8 mouse cellular contexts compared by ENCODE assay signal in the genomic region with DNA sequence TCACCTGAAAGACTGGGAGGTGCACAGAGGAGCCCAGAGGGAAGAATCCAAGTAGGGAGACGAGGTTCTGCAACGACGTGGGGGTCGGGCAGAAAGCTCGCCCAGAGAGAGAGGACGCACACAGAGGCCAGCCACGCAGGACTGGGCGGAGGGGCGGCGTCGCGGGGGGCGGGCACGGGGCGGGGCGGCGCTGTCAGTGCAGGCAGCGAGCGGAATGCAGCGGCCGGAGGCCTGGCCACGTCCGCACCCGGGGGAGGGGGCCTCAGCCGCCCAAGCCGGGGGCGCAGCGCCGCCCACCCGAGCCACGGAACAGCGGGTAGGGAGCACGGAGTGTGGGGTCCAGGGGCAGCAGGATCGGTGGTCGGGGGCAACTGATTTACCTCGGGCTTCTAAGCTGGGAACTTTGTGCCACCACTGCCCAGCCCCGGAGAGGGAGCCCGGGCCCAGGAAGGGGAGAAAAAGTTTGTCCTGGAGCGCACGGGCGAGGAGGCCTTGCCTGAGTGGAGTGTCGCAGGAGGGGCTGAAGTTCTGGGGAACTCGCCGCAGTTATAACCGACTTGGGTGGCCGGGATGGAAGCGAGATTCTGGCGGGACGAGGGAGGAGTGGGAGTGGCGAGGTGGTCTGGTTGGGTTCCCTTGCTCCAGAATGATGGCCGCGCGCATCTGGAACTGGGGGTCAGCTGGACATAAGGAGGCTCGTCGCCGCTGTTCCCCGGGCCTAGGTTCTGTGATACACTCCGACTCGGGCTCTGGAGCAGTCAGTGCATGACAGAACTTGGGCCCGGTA. TPM values are rescaled to one million over a fixed set of nuclear protein-coding genes. Genes with fewer than 3 reads are reported as not detected.
DNase-seq lines count a peak whose midpoint lies in the region; ATAC-seq lines count a peak whose summit lies in the region.

A gene (plus strand): TSS at position 190 of the 787 bp plus-strand sequence.

- peak; percentile 45 for DNase-seq in ovary, postnatal 10 days (ENCODE audit: low spot score)
- no peak for DNase-seq in ovary, postnatal 14 days (ENCODE audit: low spot score)
- peak; percentile 73 for DNase-seq in embryonic facial prominence, embryonic 14.5 days (ENCODE audit: low spot score)
- DNase-seq in kidney, postnatal 14 days: peak; percentile 75
- DNase-seq in yolk sac, embryonic 10.5 days (ENCODE audit: low spot score): peak; percentile 84
- no peak for DNase-seq in spleen, adult 18-20 months

- H3K9ac ChIP-seq in embryonic facial prominence, embryonic 14.5 days (ENCODE audit: low read depth, low read length): peak within 1 kb of the TSS; percentile 82
- H3K9ac ChIP-seq in heart, embryonic 14.5 days (ENCODE audit: low read length): peak within 1 kb of the TSS; percentile 75

- H3K4me2 ChIP-seq in embryonic facial prominence, embryonic 14.5 days (ENCODE audit: low read depth, low read length): peak within 1 kb of the TSS; percentile 77
- peak within 1 kb of the TSS; percentile 92 for H3K4me2 ChIP-seq in heart, embryonic 14.5 days (ENCODE audit: low read length)

- H3K36me3 ChIP-seq in embryonic facial prominence, embryonic 14.5 days (ENCODE audit: control insufficient read depth, insufficient read depth, low read length): 0 out of 2 replicates have a peak, but pooled peaks cover 6% of the 10 kb centered on the region
- peaks cover 20% of the 10 kb centered on the region for H3K36me3 ChIP-seq in heart, embryonic 14.5 days (ENCODE audit: control insufficient read depth, insufficient read depth, low read length)

- peak within 1 kb of the TSS; percentile 56 for H3K4me3 ChIP-seq in embryonic facial prominence, embryonic 14.5 days (ENCODE audit: low read depth, low read length)
- H3K4me3 ChIP-seq in heart, embryonic 14.5 days (ENCODE audit: control insufficient read depth in 1 of 2, insufficient read depth in 1 of 2, low read depth in 1 of 2, low read length in 2 of 2): peak within 1 kb of the TSS; percentile 72 to 78

- ATAC-seq in embryonic facial prominence, embryonic 14.5 days (ENCODE audit: low read depth): peak; percentile 85
- ATAC-seq in heart, embryonic 14.5 days (ENCODE audit: insufficient number of reproducible peaks, insufficient read depth, low FRiP score, low read depth): peak; percentile 73
- ATAC-seq in megakaryocyte progenitor cell, adult 5-6 weeks (replicated peaks; ENCODE audit: poor library complexity): peak; percentile 64

- under 1% methylated on average over 47 of the region's 60 CpGs for WGBS in embryonic facial prominence, embryonic 14.5 days
- WGBS in heart, embryonic 14.5 days: under 1% methylated on average over 45 of the region's 60 CpGs

- H3K9me3 ChIP-seq in embryonic facial prominence, embryonic 14.5 days (ENCODE audit: control insufficient read depth, low read length): no peaks in the 10 kb centered on the region
- H3K9me3 ChIP-seq in heart, embryonic 14.5 days (ENCODE audit: control insufficient read depth, low read length): no peaks in the 10 kb centered on the region

- H3K4me1 ChIP-seq in embryonic facial prominence, embryonic 14.5 days (ENCODE audit: control insufficient read depth, insufficient read depth, low read length): peaks cover 9% of the 10 kb centered on the region
- H3K4me1 ChIP-seq in heart, embryonic 14.5 days (ENCODE audit: control insufficient read depth in 2 of 2, insufficient read depth in 2 of 2, low read length in 2 of 2): peaks cover 5 to 8% of the 10 kb centered on the region in 2 experiments

- H3K27ac ChIP-seq in embryonic facial prominence, embryonic 14.5 days (replicated peaks; ENCODE audit: low read depth, low read length): peak within 1 kb of the TSS; percentile 41
- H3K27ac ChIP-seq in heart, embryonic 14.5 days (replicated peaks in 1 of 2; ENCODE audit: control insufficient read depth in 1 of 2, insufficient read depth in 1 of 2, low read depth in 2 of 2, low read length in 2 of 2): peak within 1 kb of the TSS; percentile 43 to 58

- no peaks in the 10 kb centered on the region for H3K27me3 ChIP-seq in embryonic facial prominence, embryonic 14.5 days (replicated peaks; ENCODE audit: control insufficient read depth, insufficient read depth, low read length)
- H3K27me3 ChIP-seq in heart, embryonic 14.5 days (ENCODE audit: control insufficient read depth, insufficient read depth, low read length): no peaks in the 10 kb centered on the region

RNA-seq across cellular contexts. Expression of the gene that starts here (rescaled TPM):
- polyA plus RNA-seq in embryonic facial prominence, embryonic 14.5 days (2014; fragmentation: Nextera tagmentation; extraction: Ambion mirVana): 228 and 237 TPM in 2 replicates
- polyA plus RNA-seq in heart, embryonic 14.5 days (2014; fragmentation: Nextera tagmentation; extraction: Ambion mirVana): 134 and 141 TPM in 2 replicates
- total RNA-seq in megakaryocyte progenitor cell, adult 5-6 weeks (2015): 6.2 and 6.5 TPM in 2 replicates
- total RNA-seq in megakaryocyte progenitor cell, adult 5-6 weeks (2017): 3.3 and 4.0 TPM in 2 replicates

Comparison
In these comparisons a context has a peak if more than half of its experiments do, and no peak if none do; other contexts are left out.
1. DNase-seq: peak in ovary, postnatal 10 days (single experiment), embryonic facial prominence, embryonic 14.5 days (single experiment), kidney, postnatal 14 days (single experiment) and yolk sac, embryonic 10.5 days (single experiment); none in ovary, postnatal 14 days (single experiment) and spleen, adult 18-20 months (0 of 2).
2. Peak in every context shown above with its lines, with median percentiles within 50 percentile points of each other: ATAC-seq.